Mouse (Mus musculus) spleen, adult 2 months (tissue): ENCODE data around the gene Chn2. TPM values are rescaled to one million over a fixed set of nuclear protein-coding genes. Genes with fewer than 3 reads are reported as not detected.

Experiments used
- DNase-seq, 2 experiments: peaks; one replicate each; pipeline versions ENCODE4 v3.0.0 to v3.0.0-alpha.2; 2012 to 2021; ENCODE audit warnings: low spot score in 2 of 2, low read depth in 1 of 2
- H3K27ac ChIP-seq: fragments of 200-500 bp; 2 replicates; pipeline ENCODE4 v1.5.1; 2012; ENCODE audit warnings: low read length, inconsistent platforms; ENCODE audit not compliant: insufficient read depth
- H3K27me3 ChIP-seq: fragments of 200-500 bp; 2 replicates; pipeline ENCODE4 v1.6.1; 2012; ENCODE audit warnings: mild to moderate bottlenecking, moderate library complexity, low read length, inconsistent platforms; ENCODE audit not compliant: control insufficient read depth, insufficient read depth
- H3K36me3 ChIP-seq: fragments of 200-500 bp; 2 replicates; pipeline ENCODE4 v1.6.1; 2012; ENCODE audit warnings: mild to moderate bottlenecking, low read length, inconsistent platforms; ENCODE audit not compliant: control insufficient read depth, insufficient read depth
- H3K4me1 ChIP-seq: fragments of 200-500 bp; 2 replicates; pipeline ENCODE4 v1.6.1; 2011; ENCODE audit warnings: inconsistent platforms; ENCODE audit not compliant: control insufficient read depth, insufficient read depth, insufficient read length
- H3K4me3 ChIP-seq: fragments of 200-500 bp; 2 replicates; pipeline ENCODE4 v1.5.1; 2011; ENCODE audit warnings: mild to moderate bottlenecking, inconsistent platforms; ENCODE audit not compliant: insufficient read depth, insufficient read length; ENCODE audit errors: extremely low read depth
- CTCF ChIP-seq: fragments of 200-500 bp; IDR thresholded peaks from 2 replicates; pipeline ENCODE4 v1.5.1; 2011; ENCODE audit warnings: mild to moderate bottlenecking, inconsistent platforms; ENCODE audit not compliant: insufficient read depth, insufficient read length, insufficient replicate concordance; ENCODE audit errors: extremely low read depth
- POLR2A ChIP-seq: fragments of 200-500 bp; IDR thresholded peaks from 2 replicates; pipeline ENCODE4 v1.6.1; 2011; ENCODE audit warnings: low read depth, low read length, inconsistent platforms
- WGBS: fragments of 180-500 bp; shearing (Covaris S2); methylation state at CpG from one replicate; pipeline ENCODE4 v1.1.7; 2018; 5-methylcytosine and 5-hydroxymethylcytosine counted together
- polyA plus RNA-seq: library from polyadenylated mRNA; depleted of rRNA; stranded (reverse); fragments of >200 nt; gene quantifications from 2 replicates; pipeline ENCODE4 v1.2.3, GENCODE M21; 2012

Gene Chn2
- polyA plus RNA-seq, 1 experiment = 8.4 TPM

- H3K4me1 ChIP-seq = no peaks in the 10 kb centered on the region
- no peaks in the 10 kb centered on the region for H3K27me3 ChIP-seq
- DNase-seq = no peak
- TF ChIP-seq CTCF = no peak
- TF ChIP-seq POLR2A = no peak
- 89% methylated on average over 9 of the region's 9 CpGs for WGBS
- no peak overlapping the region for H3K27ac ChIP-seq
- no peak overlapping the region for H3K4me3 ChIP-seq
- no peaks in the 10 kb centered on the region for H3K36me3 ChIP-seq
Observed at GRCm38 (mm10) chr6:54010362-54010761, 29.0 kb upstream of the Chn2 start.

- no peak for DNase-seq
- Histone ChIP-seq H3K36me3 (no peaks in the 10 kb centered on the region), H3K4me3 (no peak overlapping the region), H3K4me1 (no peaks in the 10 kb centered on the region), H3K27ac (no peak overlapping the region), H3K27me3 (no peaks in the 10 kb centered on the region)
- no peak for TF ChIP-seq POLR2A
- no peak for TF ChIP-seq CTCF
- 93% methylated on average over 1 of the region's 1 CpGs for WGBS
Observed at GRCm38 (mm10) chr6:54012163-54012562, 27.2 kb upstream of the Chn2 start.

GRCm38 (mm10) chr6:54018038-54018437 lies 21.3 kb upstream of the Chn2 start:
- 70% methylated on average over 2 of the region's 2 CpGs for WGBS
- no peak overlapping the region for H3K4me3 ChIP-seq

GRCm38 (mm10) chr6:54018861-54019260 lies 20.5 kb upstream of the Chn2 start:
- Histone ChIP-seq H3K27ac (no peak overlapping the region), H3K36me3 (no peaks in the 10 kb centered on the region), H3K4me1 (no peaks in the 10 kb centered on the region), H3K27me3 (no peaks in the 10 kb centered on the region), H3K4me3 (no peak overlapping the region)
- 80% methylated on average over 5 of the region's 5 CpGs for WGBS
- no peak for DNase-seq
- TF ChIP-seq POLR2A = no peak
- no peak for TF ChIP-seq CTCF

More at GRCm38 (mm10) chr6:54018038-54018437, 21.3 kb upstream of the Chn2 start:
- no peak for DNase-seq
- no peak overlapping the region for H3K27ac ChIP-seq
- no peaks in the 10 kb centered on the region for H3K27me3 ChIP-seq
- TF ChIP-seq CTCF (no peak), POLR2A (no peak)
- H3K4me1 ChIP-seq = no peaks in the 10 kb centered on the region
- H3K36me3 ChIP-seq = no peaks in the 10 kb centered on the region

GRCm38 (mm10) chr6:54021123-54021789 lies 18.1 kb upstream of the Chn2 start:
- DNase-seq = no peak
- Histone ChIP-seq H3K4me1 (no peaks in the 10 kb centered on the region), H3K27ac (no peak overlapping the region), H3K36me3 (no peaks in the 10 kb centered on the region), H3K27me3 (no peaks in the 10 kb centered on the region), H3K4me3 (no peak overlapping the region)
- 20% methylated on average over 15 of the region's 15 CpGs for whole genome bisulfite sequencing
- TF ChIP-seq CTCF = no peak
- TF ChIP-seq POLR2A = no peak

- no peaks in the 10 kb centered on the region for H3K4me1 ChIP-seq
- H3K27me3 ChIP-seq = no peaks in the 10 kb centered on the region
- H3K36me3 ChIP-seq = no peaks in the 10 kb centered on the region
- WGBS = 95% methylated on average over 5 of the region's 5 CpGs
- H3K4me3 ChIP-seq = no peak overlapping the region
- H3K27ac ChIP-seq = no peak overlapping the region
- no peak for DNase-seq
- TF ChIP-seq POLR2A (no peak), CTCF (no peak)
Observed at GRCm38 (mm10) chr6:54023846-54024245, 15.5 kb upstream of the Chn2 start.

- 48% methylated on average over 1 of the region's 1 CpGs for WGBS
Observed at GRCm38 (mm10) chr6:54028706-54029105, 10.6 kb upstream of the Chn2 start.

More at GRCm38 (mm10) chr6:54028706-54029105, 10.6 kb upstream of the Chn2 start:
- Histone ChIP-seq H3K4me3 (no peak overlapping the region), H3K36me3 (no peaks in the 10 kb centered on the region), H3K27ac (no peak overlapping the region), H3K4me1 (no peaks in the 10 kb centered on the region), H3K27me3 (no peaks in the 10 kb centered on the region)
- DNase-seq = no peak
- TF ChIP-seq POLR2A = no peak
- TF ChIP-seq CTCF = no peak
